Mouse (Mus musculus) intestine, postnatal 0 days (tissue): ENCODE data around the gene Arfgap1. TPM values are rescaled to one million over a fixed set of nuclear protein-coding genes. Genes with fewer than 3 reads are reported as not detected.

Experiments used
- ATAC-seq: fragments of 200-750 bp; cut with Nextera tagmentation; 2 replicates; pipeline ENCODE4 v1.8.0; 2017; ENCODE audit warnings: mild to moderate bottlenecking, moderate TSS enrichment, moderate library complexity
- H3K27ac ChIP-seq: fragments of 300-500 bp; sonication (generic); 2 replicates; pipeline ENCODE4 v1.5.1; 2014; ENCODE audit warnings: mild to moderate bottlenecking, low read depth, low read length, moderate library complexity
- H3K27me3 ChIP-seq: fragments of 300-500 bp; sonication (generic); replicated peaks from 2 replicates; pipeline ENCODE4 v1.6.1; 2014; ENCODE audit warnings: low read length, mixed read lengths; ENCODE audit not compliant: control insufficient read depth, insufficient read depth
- H3K36me3 ChIP-seq: fragments of 300-500 bp; sonication (generic); 2 replicates; pipeline ENCODE4 v1.6.1; 2014; ENCODE audit warnings: mild to moderate bottlenecking, moderate library complexity; ENCODE audit not compliant: control insufficient read depth, insufficient read depth
- H3K4me1 ChIP-seq: fragments of 300-500 bp; sonication (generic); replicated peaks from 2 replicates; pipeline ENCODE4 v1.6.1; 2014; ENCODE audit warnings: antibody characterized with exemption, low read length, mixed read lengths; ENCODE audit not compliant: control insufficient read depth, insufficient read depth
- H3K4me2 ChIP-seq: fragments of 300-500 bp; sonication (generic); replicated peaks from 2 replicates; pipeline ENCODE4 v1.6.1; 2014; ENCODE audit warnings: low read depth, mild to moderate bottlenecking, moderate library complexity
- H3K4me3 ChIP-seq: fragments of 300-500 bp; sonication (generic); 2 replicates; pipeline ENCODE4 v1.5.1; 2014; ENCODE audit warnings: low read depth, low read length
- H3K9ac ChIP-seq: fragments of 300-500 bp; sonication (generic); 2 replicates; pipeline ENCODE4 v1.6.1; 2014; ENCODE audit warnings: mild to moderate bottlenecking, low read depth, low read length
- H3K9me3 ChIP-seq: fragments of 300-500 bp; sonication (generic); 2 replicates; pipeline ENCODE4 v1.6.1; 2016; ENCODE audit warnings: mixed run types; ENCODE audit not compliant: control insufficient read depth
- CTCF ChIP-seq: sonication (generic); IDR thresholded peaks from 2 replicates; pipeline ENCODE4 v1.5.1; 2016; ENCODE audit warnings: low read depth, mild to moderate bottlenecking, control low read depth, antibody characterized with exemption, moderate library complexity
- WGBS: fragments of 180-500 bp; shearing (Covaris S2); extraction: QIAGEN DNeasy Blood & Tissue Kit; methylation state at CpG from one replicate; pipeline ENCODE4 v1.1.7; 2014; 5-methylcytosine and 5-hydroxymethylcytosine counted together
- polyA plus RNA-seq: library from polyadenylated mRNA; unstranded; fragments of >200 nt; fragmentation: Nextera tagmentation; extraction: Ambion mirVana; gene quantifications from 2 replicates; pipeline ENCODE4 v1.2.1, GENCODE M21; 2015

Gene Arfgap1
- polyA plus RNA-seq, 1 experiment from 2014 or later: 44.0 TPM

- Histone ChIP-seq H3K4me1 (no peaks in the 10 kb centered on the region), H3K9ac (no peak overlapping the region), H3K9me3 (no peaks in the 10 kb centered on the region), H3K27ac (no peak overlapping the region), H3K36me3 (no peaks in the 10 kb centered on the region), H3K4me2 (no peak overlapping the region), H3K27me3 (no peaks in the 10 kb centered on the region), H3K4me3 (no peak overlapping the region)
- WGBS: 12% methylated on average over 5 of the region's 5 CpGs
- peak; percentile 91 for TF ChIP-seq CTCF
- ATAC-seq: no peak
Observed at GRCm38 (mm10) chr2:180996436-180996835, 29.4 kb downstream of the Arfgap1 start.

GRCm38 (mm10) chr2:180996905-180997304, 29.9 kb downstream of the Arfgap1 start:
- 78% methylated on average over 3 of the region's 3 CpGs for WGBS
- TF ChIP-seq CTCF: no peak
- H3K4me2 ChIP-seq: no peak overlapping the region
- H3K9me3 ChIP-seq: no peaks in the 10 kb centered on the region
- no peak overlapping the region for H3K9ac ChIP-seq
- ATAC-seq: no peak
- no peaks in the 10 kb centered on the region for H3K4me1 ChIP-seq
- no peaks in the 10 kb centered on the region for H3K27me3 ChIP-seq
- H3K36me3 ChIP-seq: no peaks in the 10 kb centered on the region
- H3K27ac ChIP-seq: no peak overlapping the region
- H3K4me3 ChIP-seq: no peak overlapping the region

GRCm38 (mm10) chr2:181007054-181007453, 40.0 kb downstream of the Arfgap1 start:
- no peak for TF ChIP-seq CTCF
- Histone ChIP-seq H3K27ac (no peak overlapping the region), H3K9me3 (no peaks in the 10 kb centered on the region), H3K27me3 (no peaks in the 10 kb centered on the region; the same call in 1 of the 2 replicates), H3K9ac (no peak overlapping the region), H3K4me3 (no peak overlapping the region), H3K4me1 (no peaks in the 10 kb centered on the region), H3K4me2 (no peak overlapping the region), H3K36me3 (no peaks in the 10 kb centered on the region)
- ATAC-seq: no peak
- WGBS: 66% methylated on average over 4 of the region's 4 CpGs

- no peaks in the 10 kb centered on the region for H3K36me3 ChIP-seq
- H3K4me2 ChIP-seq: no peak overlapping the region
- H3K4me1 ChIP-seq: no peaks in the 10 kb centered on the region
- no peaks in the 10 kb centered on the region for H3K9me3 ChIP-seq
- H3K27ac ChIP-seq: no peak overlapping the region
- H3K9ac ChIP-seq: no peak overlapping the region
- 77% methylated on average over 5 of the region's 5 CpGs for WGBS
- TF ChIP-seq CTCF: no peak
- no peak for ATAC-seq
- no peaks in the 10 kb centered on the region; the same call in 1 of the 2 replicates for H3K27me3 ChIP-seq
- no peak overlapping the region for H3K4me3 ChIP-seq
Observed at GRCm38 (mm10) chr2:181008339-181008738, 41.3 kb downstream of the Arfgap1 start.

- WGBS: 81% methylated on average over 11 of the region's 11 CpGs
- Histone ChIP-seq H3K4me1 (no peaks in the 10 kb centered on the region), H3K9ac (no peak overlapping the region), H3K36me3 (no peaks in the 10 kb centered on the region), H3K27ac (no peak overlapping the region), H3K9me3 (no peaks in the 10 kb centered on the region), H3K4me2 (no peak overlapping the region), H3K4me3 (no peak overlapping the region), H3K27me3 (no peaks in the 10 kb centered on the region; the same call in 1 of the 2 replicates)
- ATAC-seq: no peak
- TF ChIP-seq CTCF: no peak
Observed at GRCm38 (mm10) chr2:181031406-181031934, 64.4 kb downstream of the Arfgap1 start.

Other genes with a start within 250 kb of the Arfgap1 start
- gene Slc17a9, start 242.0 kb upstream of the Arfgap1 start, polyA plus RNA-seq: 2.3 and 3.1 TPM in 2 replicates
- not detected in 2 replicates for gene Bhlhe23, start 190.3 kb upstream of the Arfgap1 start, polyA plus RNA-seq
- 24.2 and 26.8 TPM in 2 replicates for gene Ythdf1, start 46.3 kb upstream of the Arfgap1 start, polyA plus RNA-seq
- not detected in 2 replicates for gene Birc7, start 38.2 kb upstream of the Arfgap1 start, polyA plus RNA-seq
- gene Nkain4, start 12.5 kb upstream of the Arfgap1 start, polyA plus RNA-seq: 22.9 and 25.9 TPM in 2 replicates
- 0.43 and 0.80 TPM in 2 replicates for gene Col20a1, start 19.3 kb downstream of the Arfgap1 start, polyA plus RNA-seq
- gene Chrna4, start 76.3 kb downstream of the Arfgap1 start, polyA plus RNA-seq: 0.30 and 0.33 TPM in 2 replicates
- 0.51 and 0.72 TPM in 2 replicates for gene Kcnq2, start 168.1 kb downstream of the Arfgap1 start, polyA plus RNA-seq
- 0.38 and 0.58 TPM in 2 replicates for gene Eef1a2, start 189.8 kb downstream of the Arfgap1 start, polyA plus RNA-seq
- gene Ppdpf, start 220.0 kb downstream of the Arfgap1 start, polyA plus RNA-seq: 197 TPM in 2 replicates
- 1.9 and 2.4 TPM in 2 replicates for gene Ptk6, start 235.6 kb downstream of the Arfgap1 start, polyA plus RNA-seq
- 0.17 and 0.20 TPM in 2 replicates for gene Srms, start 246.0 kb downstream of the Arfgap1 start, polyA plus RNA-seq